Mouse (Mus musculus) neural tube, embryonic 12.5 days (tissue): ENCODE data around the gene Ptx4. TPM values are rescaled to one million over a fixed set of nuclear protein-coding genes. Genes with fewer than 3 reads are reported as not detected.

Source experiments
- ATAC-seq: fragments of 200-750 bp; cut with Nextera tagmentation; 2 replicates; pipeline ENCODE4 v1.8.0; 2017; ENCODE audit warnings: low read depth, mild to moderate bottlenecking, moderate TSS enrichment, moderate library complexity; ENCODE audit not compliant: low FRiP score
- H3K27ac ChIP-seq: fragments of 300-500 bp; sonication (generic); 2 replicates; pipeline ENCODE4 v1.5.1; 2016
- H3K27me3 ChIP-seq: fragments of 300-500 bp; sonication (generic); replicated peaks from 2 replicates; pipeline ENCODE4 v1.6.1; 2016; ENCODE audit warnings: mild to moderate bottlenecking
- H3K36me3 ChIP-seq: fragments of 300-500 bp; sonication (generic); 2 replicates; pipeline ENCODE4 v1.6.1; 2016; ENCODE audit warnings: mild to moderate bottlenecking
- H3K4me1 ChIP-seq: fragments of 300-500 bp; sonication (generic); 2 replicates; pipeline ENCODE4 v1.6.1; 2016
- H3K4me2 ChIP-seq: fragments of 300-500 bp; sonication (generic); replicated peaks from 2 replicates; pipeline ENCODE4 v1.6.1; 2016; ENCODE audit warnings: mild to moderate bottlenecking
- H3K4me3 ChIP-seq: fragments of 300-500 bp; sonication (generic); 2 replicates; pipeline ENCODE4 v1.5.1; 2016
- H3K9ac ChIP-seq: fragments of 300-500 bp; sonication (generic); 2 replicates; pipeline ENCODE4 v1.6.1; 2016; ENCODE audit warnings: mild to moderate bottlenecking
- H3K9me3 ChIP-seq: fragments of 300-500 bp; sonication (generic); 2 replicates; pipeline ENCODE4 v1.6.1; 2016; ENCODE audit warnings: mild to moderate bottlenecking
- WGBS: fragments of 180-500 bp; shearing (Covaris S2); methylation state at CpG from one replicate; pipeline ENCODE4 v1.1.7; 2016; 5-methylcytosine and 5-hydroxymethylcytosine counted together
- polyA plus RNA-seq: library from polyadenylated mRNA; unstranded; fragments of >200 nt; fragmentation: Nextera tagmentation; extraction: Ambion mirVana; gene quantifications from 2 replicates; pipeline ENCODE4 v1.2.1, GENCODE M21; 2016

The Ptx4 gene
- polyA plus RNA-seq: not detected in 2 replicates

DNA sequence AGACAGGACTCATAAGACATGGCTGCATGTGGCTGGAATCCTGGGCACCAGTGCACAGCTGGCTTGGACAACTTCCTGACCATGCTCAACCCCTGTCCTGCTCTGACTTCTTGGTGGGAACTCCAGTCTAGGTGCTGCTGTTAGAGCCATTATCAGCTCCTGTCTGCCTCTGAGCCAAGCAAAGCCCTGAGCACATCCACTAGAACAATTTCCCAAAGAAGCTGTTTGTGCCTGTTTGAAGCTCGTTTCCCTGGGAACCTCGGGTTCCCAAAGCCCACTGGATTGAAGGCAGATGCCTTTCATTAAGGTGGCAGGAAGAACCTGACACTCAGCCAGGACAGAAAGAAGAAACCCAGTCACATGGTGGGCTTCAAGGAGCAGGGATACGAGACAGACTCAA lies at the start of gene Ptx4:
Ptx4 (plus strand) TSS at position 355 of the 400 bp plus-strand sequence.
- 0 out of 2 replicates have a peak, but pooled peaks cover 7% of the 10 kb centered on the region for H3K4me1 ChIP-seq
- H3K9me3 ChIP-seq: no peaks in the 10 kb centered on the region
- no peaks in the 10 kb centered on the region for H3K27me3 ChIP-seq
- no peak within 1 kb of the TSS for H3K4me2 ChIP-seq
- WGBS: 44% methylated on average over 3 of the region's 3 CpGs
- no peaks in the 10 kb centered on the region for H3K36me3 ChIP-seq
- H3K9ac ChIP-seq: no peak within 1 kb of the TSS
- no peak for ATAC-seq
- no peak within 1 kb of the TSS for H3K4me3 ChIP-seq
- no peak within 1 kb of the TSS for H3K27ac ChIP-seq

DNA sequence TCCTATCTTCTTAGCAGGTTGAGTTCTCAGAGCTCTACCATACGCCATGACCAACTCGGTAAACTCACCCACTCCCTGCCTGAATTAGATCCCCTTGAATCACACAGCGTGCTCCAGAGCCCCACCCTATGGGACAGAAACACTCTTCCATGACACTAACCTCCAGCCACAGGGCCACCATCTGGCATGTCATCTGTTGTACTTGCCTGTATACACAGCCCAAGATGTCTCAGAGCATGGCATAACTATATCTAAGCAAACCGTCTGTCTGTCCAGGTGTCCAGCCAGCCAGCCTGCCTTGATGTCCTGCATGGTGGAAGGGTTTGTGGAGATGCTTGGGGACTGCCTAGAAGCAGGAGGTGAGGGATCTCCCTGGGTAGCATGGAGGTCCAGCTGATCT lies 43.7 kb upstream of the Ptx4 start:
- Histone ChIP-seq H3K4me3 (no peak overlapping the region), H3K4me1 (no peaks in the 10 kb centered on the region), H3K9me3 (no peaks in the 10 kb centered on the region), H3K36me3 (peaks cover 21% of the 10 kb centered on the region), H3K9ac (no peak overlapping the region), H3K27me3 (no peaks in the 10 kb centered on the region), H3K27ac (no peak overlapping the region), H3K4me2 (no peak overlapping the region)
- WGBS: 89% methylated on average over 4 of the region's 4 CpGs
- no peak for ATAC-seq

DNA sequence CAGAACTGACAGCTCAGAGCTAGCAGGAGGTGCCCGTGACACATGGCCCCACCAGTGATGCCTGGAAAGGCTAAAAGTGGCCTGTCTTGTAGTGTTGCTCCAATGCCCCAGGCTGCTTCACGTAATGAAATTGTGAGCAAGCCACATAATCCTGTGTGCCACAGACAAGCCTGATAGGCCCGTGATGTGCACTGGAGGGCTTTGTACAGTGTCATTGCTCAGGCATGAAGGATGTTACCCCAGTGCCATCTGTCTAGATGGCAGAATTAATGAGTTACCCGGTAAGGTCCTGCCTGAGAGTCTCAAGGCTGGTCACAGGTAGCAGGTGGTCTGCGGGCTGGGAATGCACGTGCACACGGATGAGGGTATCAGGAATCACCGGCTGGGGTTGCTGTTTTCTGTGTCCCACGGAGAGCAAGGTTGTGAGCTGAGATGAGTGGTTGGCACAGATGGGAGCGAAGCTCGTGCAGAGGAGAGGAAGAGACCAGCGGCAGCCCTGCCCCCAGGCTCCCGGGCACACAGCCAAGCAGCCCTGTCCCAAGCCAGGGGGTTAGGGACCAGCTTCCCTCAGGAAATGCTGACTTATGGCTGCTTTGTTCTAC lies 42.7 kb upstream of the Ptx4 start:
- Histone ChIP-seq H3K9ac (no peak overlapping the region), H3K4me1 (no peaks in the 10 kb centered on the region), H3K27ac (no peak overlapping the region), H3K27me3 (no peaks in the 10 kb centered on the region), H3K9me3 (no peaks in the 10 kb centered on the region), H3K4me2 (peak overlapping the region; percentile 31), H3K36me3 (peaks cover 18% of the 10 kb centered on the region), H3K4me3 (no peak overlapping the region)
- no peak for ATAC-seq
- 82% methylated on average over 13 of the region's 13 CpGs for WGBS

- Histone ChIP-seq H3K4me1 (no peaks in the 10 kb centered on the region), H3K36me3 (peaks cover 15% of the 10 kb centered on the region), H3K4me2 (peak overlapping the region; percentile 17; the same call in 1 of the 2 replicates), H3K27me3 (no peaks in the 10 kb centered on the region), H3K9ac (peak overlapping the region; percentile 33; the same call in 1 of the 2 replicates), H3K27ac (no peak overlapping the region), H3K9me3 (no peaks in the 10 kb centered on the region), H3K4me3 (no peak overlapping the region)
- no peak for ATAC-seq
- WGBS: 88% methylated on average over 13 of the region's 13 CpGs
These were observed 40.4 kb upstream of the Ptx4 start for GRCm38 (mm10) chr17:25080210-25080609.

DNA sequence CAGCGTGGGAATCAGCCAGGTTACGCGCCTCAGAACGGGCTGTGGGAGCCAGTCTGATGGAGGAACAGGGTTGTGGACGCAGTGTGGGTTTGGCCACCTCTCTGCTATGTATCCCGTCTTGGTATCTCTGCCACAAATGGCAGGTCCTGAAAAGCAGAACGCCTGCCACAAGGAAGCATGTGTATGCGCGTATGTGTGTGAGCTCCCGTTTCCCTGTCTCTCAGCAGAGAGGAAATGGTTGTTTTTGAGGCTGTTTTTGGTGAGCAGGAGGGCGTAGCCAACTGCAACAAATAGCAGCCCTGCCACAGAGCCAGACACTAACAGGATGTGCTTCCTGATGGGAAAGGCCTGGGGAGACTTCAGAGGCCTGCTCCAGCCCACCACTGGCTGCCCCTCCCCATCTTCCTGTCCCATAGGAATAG lies 39.6 kb upstream of the Ptx4 start:
- no peaks in the 10 kb centered on the region for H3K27me3 ChIP-seq
- no peak for ATAC-seq
- H3K36me3 ChIP-seq: peaks cover 15% of the 10 kb centered on the region
- H3K4me1 ChIP-seq: no peaks in the 10 kb centered on the region
- no peaks in the 10 kb centered on the region for H3K9me3 ChIP-seq
- 0 out of 2 replicates have a peak overlapping the region, but pooled peaks have one; percentile 5 for H3K4me3 ChIP-seq
- H3K4me2 ChIP-seq: no peak overlapping the region
- H3K9ac ChIP-seq: peak overlapping the region; percentile 33; the same call in 1 of the 2 replicates
- WGBS: 79% methylated on average over 11 of the region's 11 CpGs
- no peak overlapping the region for H3K27ac ChIP-seq

- Histone ChIP-seq H3K4me2 (peak overlapping the region; percentile 14; the same call in 1 of the 2 replicates), H3K9me3 (no peaks in the 10 kb centered on the region), H3K36me3 (peaks cover 15% of the 10 kb centered on the region), H3K4me1 (no peaks in the 10 kb centered on the region), H3K27me3 (no peaks in the 10 kb centered on the region), H3K4me3 (no peak overlapping the region), H3K9ac (no peak overlapping the region), H3K27ac (0 out of 2 replicates have a peak overlapping the region, but pooled peaks have one; percentile 3)
- WGBS: 73% methylated on average over 14 of the region's 14 CpGs
- ATAC-seq: no peak
These were observed 38.3 kb upstream of the Ptx4 start for GRCm38 (mm10) chr17:25082081-25082847.

DNA sequence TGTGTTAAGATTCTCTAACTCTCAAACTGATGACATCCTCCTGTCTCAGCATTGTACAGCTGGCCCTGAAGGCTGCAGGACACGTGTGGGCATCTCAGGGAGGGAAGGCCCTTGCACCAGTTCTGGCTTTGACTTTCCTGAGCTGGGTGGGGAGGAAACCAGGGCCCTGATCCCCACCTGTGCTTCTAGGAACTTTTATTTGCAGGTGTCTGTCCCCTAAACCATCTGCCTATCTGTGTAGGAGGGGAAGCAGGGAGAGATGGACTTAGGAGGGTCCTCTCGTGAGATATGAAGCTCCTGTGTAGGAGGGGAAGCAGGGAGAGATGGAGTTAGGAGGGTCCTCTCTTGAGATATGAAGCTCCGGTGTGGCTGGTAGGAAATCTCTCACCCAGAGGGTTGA lies 37.7 kb upstream of the Ptx4 start:
- H3K27me3 ChIP-seq: no peaks in the 10 kb centered on the region
- H3K4me1 ChIP-seq: no peaks in the 10 kb centered on the region
- H3K4me2 ChIP-seq: no peak overlapping the region
- no peak overlapping the region for H3K9ac ChIP-seq
- no peak overlapping the region for H3K27ac ChIP-seq
- no peaks in the 10 kb centered on the region for H3K9me3 ChIP-seq
- no peak for ATAC-seq
- no peak overlapping the region for H3K4me3 ChIP-seq
- peaks cover 17% of the 10 kb centered on the region for H3K36me3 ChIP-seq
- WGBS: 75% methylated on average over 3 of the region's 3 CpGs

DNA sequence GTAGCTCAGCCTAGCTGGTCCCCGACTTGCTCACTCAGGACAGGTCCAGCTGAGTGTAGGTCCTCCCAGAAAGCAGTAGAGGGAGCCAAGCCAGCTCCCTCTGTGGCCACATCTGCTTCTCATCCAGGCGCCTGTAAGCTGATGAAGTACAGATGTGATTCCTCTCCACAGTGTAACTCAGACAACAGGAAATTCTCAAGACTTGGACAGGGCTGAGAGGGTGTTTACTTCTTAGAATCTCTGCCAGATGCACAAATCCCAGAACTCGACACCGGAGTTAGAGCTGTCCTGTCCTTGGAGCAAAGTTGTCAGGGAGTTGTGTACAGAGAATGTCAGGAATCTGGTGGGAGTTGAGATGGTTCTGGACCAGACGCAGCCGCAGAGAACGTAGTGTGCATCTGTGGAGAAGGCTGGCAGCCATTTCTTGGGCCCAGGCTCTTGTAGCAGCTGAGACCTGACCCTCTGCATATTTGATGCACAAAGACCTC lies 37.1 kb upstream of the Ptx4 start, which contains the start of gene Tmem204:
Tmem204 (minus strand) TSS at position 148 of the 488 bp plus-strand sequence.
- no peaks in the 10 kb centered on the region for H3K27me3 ChIP-seq
- 0 out of 2 replicates have a peak within 1 kb of the TSS, but pooled peaks have one; percentile 17 for H3K27ac ChIP-seq
- WGBS: 63% methylated on average over 7 of the region's 7 CpGs
- no peaks in the 10 kb centered on the region for H3K9me3 ChIP-seq
- peaks cover 23% of the 10 kb centered on the region for H3K36me3 ChIP-seq
- no peak for ATAC-seq
- peak within 1 kb of the TSS; percentile 8; the same call in 1 of the 2 replicates for H3K9ac ChIP-seq
- H3K4me1 ChIP-seq: no peaks in the 10 kb centered on the region
- H3K4me2 ChIP-seq: no peak within 1 kb of the TSS
- H3K4me3 ChIP-seq: no peak within 1 kb of the TSS

DNA sequence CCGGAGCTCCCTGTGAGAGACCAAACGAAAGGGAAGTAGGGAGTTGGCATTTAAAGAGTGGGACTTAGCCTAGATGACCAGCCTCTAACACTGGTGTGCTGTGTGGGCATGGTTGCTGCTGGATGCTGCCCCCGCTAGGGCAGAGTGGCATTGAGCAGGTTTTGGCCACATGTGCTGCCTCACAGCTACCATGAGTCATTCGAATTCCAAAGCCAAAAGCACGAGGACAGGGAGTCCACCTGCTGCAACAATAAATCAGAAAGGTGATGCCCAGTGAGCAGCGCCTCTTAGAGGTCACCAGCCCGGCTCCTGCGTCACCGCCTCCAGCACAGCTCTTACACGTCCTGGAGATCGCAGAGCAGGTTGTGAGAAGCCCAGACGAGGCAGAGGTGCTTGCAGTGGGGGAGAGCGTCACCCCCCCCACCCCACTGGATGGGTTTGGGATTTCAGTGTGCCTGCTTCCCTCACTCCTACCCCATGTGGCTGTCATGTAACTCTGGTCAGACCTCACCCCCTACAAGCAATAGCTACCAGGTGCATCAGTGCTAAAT lies 35.6 kb upstream of the Ptx4 start:
- H3K27me3 ChIP-seq: no peaks in the 10 kb centered on the region
- H3K27ac ChIP-seq: no peak overlapping the region
- no peak overlapping the region for H3K4me2 ChIP-seq
- H3K36me3 ChIP-seq: peaks cover 25% of the 10 kb centered on the region
- no peak for ATAC-seq
- no peak overlapping the region for H3K4me3 ChIP-seq
- H3K4me1 ChIP-seq: no peaks in the 10 kb centered on the region
- 81% methylated on average over 13 of the region's 13 CpGs for WGBS
- H3K9me3 ChIP-seq: no peaks in the 10 kb centered on the region
- H3K9ac ChIP-seq: no peak overlapping the region

- 92% methylated on average over 7 of the region's 7 CpGs for WGBS
- Histone ChIP-seq H3K4me2 (no peak overlapping the region), H3K27ac (no peak overlapping the region), H3K4me1 (no peaks in the 10 kb centered on the region), H3K9ac (no peak overlapping the region), H3K9me3 (no peaks in the 10 kb centered on the region), H3K27me3 (no peaks in the 10 kb centered on the region), H3K36me3 (peaks cover 18% of the 10 kb centered on the region), H3K4me3 (no peak overlapping the region)
- ATAC-seq: no peak
These were observed 33.8 kb upstream of the Ptx4 start for GRCm38 (mm10) chr17:25086724-25087123.

GRCm38 (mm10) chr17:25089158-25089557 lies 31.4 kb upstream of the Ptx4 start:
- no peak for ATAC-seq
- Histone ChIP-seq H3K27ac (no peak overlapping the region), H3K27me3 (no peaks in the 10 kb centered on the region), H3K4me2 (no peak overlapping the region), H3K4me1 (no peaks in the 10 kb centered on the region), H3K9me3 (no peaks in the 10 kb centered on the region), H3K4me3 (no peak overlapping the region), H3K36me3 (peaks cover 39% of the 10 kb centered on the region), H3K9ac (no peak overlapping the region)
- 95% methylated on average over 10 of the region's 10 CpGs for WGBS

GRCm38 (mm10) chr17:25090450-25090849 lies 30.1 kb upstream of the Ptx4 start:
- Histone ChIP-seq H3K9me3 (no peaks in the 10 kb centered on the region), H3K27ac (no peak overlapping the region), H3K4me3 (no peak overlapping the region), H3K9ac (no peak overlapping the region), H3K36me3 (peaks cover 44% of the 10 kb centered on the region), H3K4me1 (no peaks in the 10 kb centered on the region), H3K4me2 (no peak overlapping the region), H3K27me3 (no peaks in the 10 kb centered on the region)
- ATAC-seq: no peak
- 90% methylated on average over 10 of the region's 10 CpGs for WGBS
